Mouse (Mus musculus) brain, embryonic 14.5 days (tissue): ENCODE measurements around the gene Dph2.

ENCODE experiments used
- CTCF ChIP-seq: fragments of 200-500 bp; IDR thresholded peaks from 2 replicates; pipeline ENCODE4 v1.5.1; 2012; ENCODE audit warnings: inconsistent platforms, mild to moderate bottlenecking, moderate library complexity, borderline replicate concordance; ENCODE audit not compliant: insufficient read depth, insufficient read length; ENCODE audit errors: extremely low read depth
- POLR2A ChIP-seq: fragments of 200-500 bp; IDR thresholded peaks from 2 replicates; pipeline ENCODE4 v1.6.1; 2012; ENCODE audit warnings: mild to moderate bottlenecking, inconsistent platforms, borderline replicate concordance; ENCODE audit not compliant: poor library complexity, insufficient read depth, insufficient read length, severe bottlenecking; ENCODE audit errors: extremely low read depth

- TF ChIP-seq CTCF: no peak
- no peak for TF ChIP-seq POLR2A
These were observed 3.5 kb upstream of the Dph2 start for GRCm38 (mm10) chr4:117895339-117895738.
